Mouse (Mus musculus) C2C12 (cell line): ENCODE results near the gene Stmnd1.

ENCODE experiments used
- CEBPB ChIP-seq: IDR thresholded peaks from one replicate; pipeline ENCODE4 v1.6.1; 2011; ENCODE audit warnings: low read depth, mild to moderate bottlenecking, control low read depth, moderate library complexity
- CTCF ChIP-seq: IDR thresholded peaks from one replicate; pipeline ENCODE4 v1.5.1; 2011; ENCODE audit not compliant: control insufficient read depth, insufficient read depth, insufficient read length
- FOSL1 ChIP-seq: IDR thresholded peaks from one replicate; pipeline ENCODE4 v1.8.0; 2011; ENCODE audit warnings: mild to moderate bottlenecking, low read length; ENCODE audit not compliant: poor library complexity, insufficient read depth, severe bottlenecking
- MAX ChIP-seq: IDR thresholded peaks from one replicate; pipeline ENCODE4 v1.6.1; 2011; ENCODE audit warnings: mild to moderate bottlenecking, control low read depth
- MYOD1 ChIP-seq: IDR thresholded peaks from one replicate; pipeline ENCODE4 v1.6.1; 2011; ENCODE audit warnings: low read depth; ENCODE audit not compliant: control insufficient read depth, insufficient read length
- MYOG ChIP-seq: IDR thresholded peaks from one replicate; pipeline ENCODE4 v1.6.1; 2011; ENCODE audit not compliant: control insufficient read depth, insufficient read length; ENCODE audit errors: extremely low read depth
- USF1 ChIP-seq: IDR thresholded peaks from one replicate; pipeline ENCODE4 v1.6.1; 2011; ENCODE audit warnings: low read depth, mild to moderate bottlenecking, control low read depth, moderate library complexity

- TF ChIP-seq CTCF (no peak), MAX (no peak), USF1 (no peak), MYOD1 (no peak), MYOG (no peak), CEBPB (no peak), FOSL1 (no peak)
Measured at GRCm38 (mm10) chr13:46241391-46242188, 31.9 kb upstream of the Stmnd1 start.
